Mouse (Mus musculus) cerebellum, adult 2 months (tissue): ENCODE measurements at regions not wholly inside any gene's neighbourhood (a gene's known extent, or its start where the extent isn't known, plus 50 kb on each side); places are given as distances from the start of the nearest gene placed in this dataset.

Experiments
- DNase-seq, 2 experiments: peaks; one replicate each; pipeline ENCODE4 v3.0.0; 2021
- H3K27ac ChIP-seq: fragments of 200-500 bp; 2 replicates; pipeline ENCODE4 v1.5.1; 2012; ENCODE audit warnings: low read length, control low read depth, inconsistent platforms; ENCODE audit not compliant: insufficient read depth
- H3K27me3 ChIP-seq: fragments of 200-500 bp; 2 replicates; pipeline ENCODE4 v1.6.1; 2012; ENCODE audit warnings: inconsistent platforms, mild to moderate bottlenecking, low read length, moderate library complexity; ENCODE audit not compliant: control insufficient read depth, insufficient read depth
- H3K4me1 ChIP-seq: fragments of 200-500 bp; 2 replicates; pipeline ENCODE4 v1.6.1; 2011; ENCODE audit warnings: low read length; ENCODE audit not compliant: control insufficient read depth, insufficient read depth
- H3K4me3 ChIP-seq: fragments of 200-500 bp; replicated peaks from 2 replicates; pipeline ENCODE3; 2011; ENCODE audit warnings: mild to moderate bottlenecking, low read depth, low read length, control low read depth; ENCODE audit not compliant: insufficient read depth
- CTCF ChIP-seq: fragments of 200-500 bp; IDR thresholded peaks from 2 replicates; pipeline ENCODE4 v1.5.1; 2011; ENCODE audit warnings: low read depth, mild to moderate bottlenecking, control low read depth, low read length, moderate library complexity, borderline replicate concordance; ENCODE audit not compliant: insufficient read depth
- POLR2A ChIP-seq: fragments of 200-500 bp; IDR thresholded peaks from 2 replicates; pipeline ENCODE4 v1.6.1; 2011; ENCODE audit warnings: low read length, control low read depth, borderline replicate concordance; ENCODE audit not compliant: insufficient read depth
- WGBS: fragments of 180-500 bp; shearing (Covaris S2); methylation state at CpG from one replicate; pipeline ENCODE4 v1.1.7; 2018; 5-methylcytosine and 5-hydroxymethylcytosine counted together

GRCm38 (mm10) chr4:142825786-142826185 is 387.0 kb downstream of the Prdm2 start:
- 81% methylated on average over 5 of the region's 5 CpGs for WGBS
- Histone ChIP-seq H3K27me3 (no peaks in the 10 kb centered on the region), H3K4me1 (no peaks in the 10 kb centered on the region), H3K4me3 (no peak overlapping the region), H3K27ac (no peak overlapping the region)
- no peak for DNase-seq
- TF ChIP-seq CTCF (no peak), POLR2A (no peak)

- no peak overlapping the region for H3K27ac ChIP-seq
- TF ChIP-seq CTCF (no peak), POLR2A (no peak)
- no peak for DNase-seq
- H3K27me3 ChIP-seq = no peaks in the 10 kb centered on the region
- no peak overlapping the region for H3K4me3 ChIP-seq
- 71% methylated on average over 6 of the region's 6 CpGs for WGBS
- no peaks in the 10 kb centered on the region for H3K4me1 ChIP-seq
Measured at GRCm38 (mm10) chr4:142818440-142818839, 394.4 kb downstream of the Prdm2 start.

- H3K4me1 ChIP-seq = no peaks in the 10 kb centered on the region
- no peak for DNase-seq
- 26% methylated on average over 1 of the region's 1 CpGs for WGBS
- H3K27ac ChIP-seq = no peak overlapping the region
- no peaks in the 10 kb centered on the region for H3K27me3 ChIP-seq
- TF ChIP-seq POLR2A (no peak), CTCF (no peak; the same call in 1 of the 2 replicates)
- no peak overlapping the region for H3K4me3 ChIP-seq
Measured at GRCm38 (mm10) chr4:142816986-142817385, 395.8 kb downstream of the Prdm2 start.

GRCm38 (mm10) chr4:142803819-142804218 is 409.0 kb downstream of the Prdm2 start:
- no peak overlapping the region for H3K4me3 ChIP-seq
- no peak for DNase-seq
- H3K4me1 ChIP-seq = peaks cover 8% of the 10 kb centered on the region
- WGBS = 74% methylated on average over 2 of the region's 2 CpGs
- no peaks in the 10 kb centered on the region for H3K27me3 ChIP-seq
- H3K27ac ChIP-seq = no peak overlapping the region
- TF ChIP-seq CTCF (no peak), POLR2A (no peak)

GRCm38 (mm10) chr4:142799291-142799690 is 413.5 kb downstream of the Prdm2 start:
- H3K27me3 ChIP-seq = no peaks in the 10 kb centered on the region
- peak overlapping the region; percentile 4; the same call in 1 of the 2 replicates for H3K27ac ChIP-seq
- DNase-seq = peak; percentile 29 to 56
- WGBS = 11% methylated on average over 5 of the region's 5 CpGs
- TF ChIP-seq CTCF = no peak
- no peak for TF ChIP-seq POLR2A
- H3K4me3 ChIP-seq = no peak overlapping the region
- peaks cover 11% of the 10 kb centered on the region for H3K4me1 ChIP-seq

- no peak for TF ChIP-seq CTCF
- no peak for TF ChIP-seq POLR2A
- DNase-seq = peak in 1 of 2 experiments; percentile 34
- WGBS = 30% methylated on average over 6 of the region's 6 CpGs
- Histone ChIP-seq H3K27ac (no peak overlapping the region), H3K4me3 (no peak overlapping the region), H3K4me1 (peaks cover 11% of the 10 kb centered on the region), H3K27me3 (no peaks in the 10 kb centered on the region)
Measured at GRCm38 (mm10) chr4:142798834-142799233, 414.0 kb downstream of the Prdm2 start.

GRCm38 (mm10) chr4:142792606-142792970 is 420.2 kb downstream of the Prdm2 start:
- 35% methylated on average over 2 of the region's 2 CpGs for WGBS
- Histone ChIP-seq H3K4me1 (peaks cover 10% of the 10 kb centered on the region; the same call in 1 of the 2 replicates), H3K4me3 (no peak overlapping the region), H3K27me3 (no peaks in the 10 kb centered on the region), H3K27ac (no peak overlapping the region)
- DNase-seq = no peak
- TF ChIP-seq CTCF = no peak
- no peak for TF ChIP-seq POLR2A

GRCm38 (mm10) chr4:142791823-142792605 is 420.8 kb downstream of the Prdm2 start:
- peak; percentile 20 to 68 for DNase-seq
- no peaks in the 10 kb centered on the region for H3K27me3 ChIP-seq
- H3K27ac ChIP-seq = no peak overlapping the region
- no peak for TF ChIP-seq CTCF
- no peak for TF ChIP-seq POLR2A
- H3K4me3 ChIP-seq = no peak overlapping the region
- peaks cover 10% of the 10 kb centered on the region; the same call in 1 of the 2 replicates for H3K4me1 ChIP-seq
- 23% methylated on average over 3 of the region's 3 CpGs for WGBS
